Mouse (Mus musculus) left cerebral cortex, postnatal 14 days (tissue): ENCODE measurements around the gene Qsox1. TPM values are rescaled to one million over a fixed set of nuclear protein-coding genes. Genes with fewer than 3 reads are reported as not detected.

ENCODE experiments used
- DNase-seq, 2 experiments: peaks; one replicate each; pipeline ENCODE4 v3.0.0; 2021 to 2022; ENCODE audit warnings: low spot score in 2 of 2, mixed read lengths in 1 of 2
- intact Hi-C: fragments of 180-260 bp; cut with DNase I; formaldehyde crosslinking; loops from one replicate; pipeline ENCODE4 v1.15.1; 2025
- long read RNA-seq, 2 experiments: library from polyadenylated mRNA; stranded (forward); transcript quantifications; one replicate each; pipeline ENCODE4 v2.0.0; 2021
- total RNA-seq, 2 experiments: library from RNA; stranded (reverse); gene quantifications; 2 replicates each; pipeline ENCODE4 v1.2.3; 2021

Gene Qsox1
- 10 to 100 TPM; 27.1 to 34.2 TPM for total RNA-seq
- long read RNA-seq, experiment 1, transcript Qsox1-205 (2 exons, 2,664 nt), result major isoform, 6 of 16 reads
- long read RNA-seq, experiment 1, partial matches to known transcripts, result 3 of 16 reads
- long read RNA-seq, experiment 1, other reads (novel, unspliced or antisense), result 0 of 16 reads
- long read RNA-seq, experiment 2, transcript Qsox1-207 (13 exons, 2,433 nt), result major isoform, 6 of 15 reads
- long read RNA-seq, experiment 2, partial matches to known transcripts, result 4 of 15 reads
- long read RNA-seq, experiment 2, other reads (novel, unspliced or antisense), result 3 of 15 reads

- intact Hi-C loops, result no loop called here
- peak; percentile 78 to 81 for DNase-seq
Measured at GRCm38 (mm10) chr1:155812581-155813499, at the start of gene Qsox1. Gene Qsox1, minus strand, starts transcription at chr1:155812889.

DNA sequence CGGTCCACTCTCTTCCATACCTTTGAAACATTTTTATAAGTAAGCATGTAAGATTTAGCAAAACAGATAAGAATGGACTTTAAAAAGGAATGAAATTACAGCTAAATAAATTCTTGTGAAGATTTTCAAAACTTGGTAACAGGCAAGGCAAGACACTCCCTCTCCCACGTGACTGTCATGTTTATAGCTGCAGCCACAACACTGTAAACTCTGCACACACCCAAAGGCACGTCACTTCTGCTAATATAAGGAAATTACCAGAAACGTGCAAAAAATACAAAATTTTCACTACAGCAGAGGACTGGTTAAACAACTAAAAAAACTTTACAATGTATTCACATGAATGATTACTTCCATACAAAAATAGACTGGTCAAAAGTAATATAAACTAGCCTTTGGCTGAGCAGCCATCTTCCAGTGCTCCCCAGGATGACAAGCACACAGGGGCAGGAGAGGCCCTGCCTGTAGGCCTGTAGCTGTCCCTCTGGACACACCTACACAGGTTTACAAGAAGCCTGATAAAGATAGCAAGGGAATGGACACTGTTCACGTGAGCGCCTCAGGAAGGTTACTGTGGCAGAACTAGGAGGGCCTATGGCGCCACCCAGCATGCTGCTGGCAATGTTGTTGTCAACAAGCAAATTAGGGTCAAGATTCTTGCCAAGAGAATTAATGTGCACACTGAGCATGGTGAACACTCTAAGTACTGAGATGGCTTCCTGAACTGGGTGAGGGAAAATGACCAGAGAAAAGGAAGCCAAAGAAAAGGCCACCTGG lies 42.4 kb upstream of the Qsox1 start:
- intact Hi-C loops, result no loop called here
- DNase-seq, result peak in 1 of 2 experiments; percentile 18

DNA sequence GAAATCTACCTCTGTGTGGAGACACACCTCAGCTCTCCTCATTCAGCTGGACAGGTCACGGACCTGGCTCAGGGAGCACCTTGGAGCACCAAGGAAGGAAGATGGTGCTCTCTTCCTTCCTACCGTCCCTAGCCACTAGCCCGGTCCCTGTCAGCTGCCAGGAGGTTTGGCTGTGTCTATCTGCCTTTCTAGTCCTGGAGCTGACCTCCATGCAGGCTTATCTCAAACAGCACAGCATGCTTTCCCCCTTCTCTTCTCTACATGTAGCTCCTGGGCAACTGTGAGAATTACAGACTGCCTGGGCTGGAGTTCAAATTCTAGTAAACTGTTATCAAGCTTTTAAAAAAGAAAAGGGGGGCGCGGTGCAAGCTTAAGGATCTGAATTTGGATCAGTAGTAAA lies 40.3 kb upstream of the Qsox1 start:
- intact Hi-C loops, result no loop called here

GRCm38 (mm10) chr1:155844235-155844634 lies 31.5 kb upstream of the Qsox1 start:
- intact Hi-C loops, result no loop called here
- no peak for DNase-seq

More for the DNA sequence above, 40.3 kb upstream of the Qsox1 start:
- no peak for DNase-seq

- no peak for DNase-seq
- intact Hi-C loops, result no loop called here
Measured at GRCm38 (mm10) chr1:155843538-155843937, 30.8 kb upstream of the Qsox1 start.

- DNase-seq, result no peak
- intact Hi-C loops, result no loop called here
Measured at GRCm38 (mm10) chr1:155835667-155836066, 23.0 kb upstream of the Qsox1 start.

DNA sequence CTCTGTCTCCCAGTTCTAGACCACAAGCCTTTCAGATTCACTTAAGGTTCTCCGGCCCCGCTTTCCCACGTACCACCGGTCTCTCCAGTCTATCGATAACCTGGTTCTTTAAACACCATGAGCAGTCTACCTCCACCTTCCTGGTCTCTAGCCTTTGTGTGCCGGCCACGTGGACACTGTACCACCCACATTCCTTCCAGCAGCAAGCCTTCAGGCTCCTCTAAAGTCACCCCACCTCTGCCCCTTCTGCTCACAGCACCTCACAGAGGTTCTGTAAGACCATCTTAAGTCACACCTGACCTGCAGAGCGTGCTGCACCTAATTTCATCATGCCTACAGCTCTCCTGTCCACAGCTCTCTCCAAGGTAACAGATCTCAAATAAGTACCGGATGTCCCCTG lies 20.9 kb upstream of the Qsox1 start:
- intact Hi-C loops, result no loop called here
- DNase-seq, result no peak

GRCm38 (mm10) chr1:155831958-155832357 lies 19.3 kb upstream of the Qsox1 start:
- DNase-seq, result no peak
- intact Hi-C loops, result no loop called here

DNA sequence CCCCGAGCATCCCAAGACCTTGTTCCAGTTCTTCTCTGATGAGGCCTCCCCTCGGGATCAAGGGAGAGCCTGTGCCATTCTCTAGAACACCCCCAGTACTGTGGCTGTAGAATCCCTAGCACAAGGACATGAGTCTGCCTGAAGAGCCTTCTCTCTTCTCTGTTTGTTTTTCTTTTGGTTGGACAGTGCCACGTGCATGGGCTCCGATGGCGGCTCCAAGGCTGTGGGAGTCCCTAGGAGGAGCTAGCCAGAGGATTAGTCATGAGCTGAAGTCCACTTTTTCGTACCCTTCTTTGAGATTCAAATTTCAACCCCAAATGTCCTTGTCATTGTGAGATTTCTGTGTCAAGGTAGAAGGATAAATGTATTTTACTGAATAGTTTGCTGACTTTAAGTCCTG lies 18.2 kb upstream of the Qsox1 start:
- intact Hi-C loops, result no loop called here
- no peak for DNase-seq

GRCm38 (mm10) chr1:155827703-155828295 lies 15.1 kb upstream of the Qsox1 start:
- DNase-seq, result no peak
- intact Hi-C loops, result no loop called here

GRCm38 (mm10) chr1:155826803-155827395 lies 14.2 kb upstream of the Qsox1 start:
- DNase-seq, result no peak
- intact Hi-C loops, result no loop called here

DNA sequence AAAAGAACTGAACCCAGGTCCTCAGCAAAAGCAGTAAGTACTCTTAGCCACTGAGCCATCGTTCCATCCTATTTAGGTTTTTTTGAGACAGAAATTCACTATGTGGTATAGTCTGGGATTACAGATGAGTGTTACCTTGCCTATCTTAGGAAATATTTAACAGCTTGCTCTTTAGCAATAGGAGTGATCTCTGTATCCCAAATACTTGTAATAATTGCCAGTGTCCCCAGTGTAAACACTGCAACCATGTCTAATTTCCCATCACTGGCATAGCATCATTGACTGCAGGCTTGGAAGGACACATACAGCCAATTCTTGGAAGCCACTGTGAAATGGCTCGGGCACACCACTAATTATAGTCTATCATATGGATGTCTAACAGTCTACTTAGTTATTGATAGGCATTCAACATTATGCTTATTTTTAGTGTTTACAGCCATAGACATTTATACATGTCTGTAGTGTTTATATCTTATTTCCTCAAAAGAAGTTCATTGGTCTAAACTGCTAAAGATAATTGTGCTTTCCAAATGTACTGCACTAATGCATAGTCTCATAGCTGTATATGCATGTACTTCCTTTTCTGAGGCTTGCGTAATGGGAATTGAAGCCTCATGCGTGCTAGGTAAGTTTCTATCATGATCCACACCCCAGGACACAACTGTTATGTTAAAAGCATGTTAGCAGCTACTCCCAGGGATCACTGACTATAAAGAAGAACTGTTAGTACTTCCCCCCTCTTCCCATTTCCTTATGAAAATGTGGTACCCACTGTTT lies 13.4 kb upstream of the Qsox1 start:
- intact Hi-C loops, result no loop called here
- no peak for DNase-seq

DNA sequence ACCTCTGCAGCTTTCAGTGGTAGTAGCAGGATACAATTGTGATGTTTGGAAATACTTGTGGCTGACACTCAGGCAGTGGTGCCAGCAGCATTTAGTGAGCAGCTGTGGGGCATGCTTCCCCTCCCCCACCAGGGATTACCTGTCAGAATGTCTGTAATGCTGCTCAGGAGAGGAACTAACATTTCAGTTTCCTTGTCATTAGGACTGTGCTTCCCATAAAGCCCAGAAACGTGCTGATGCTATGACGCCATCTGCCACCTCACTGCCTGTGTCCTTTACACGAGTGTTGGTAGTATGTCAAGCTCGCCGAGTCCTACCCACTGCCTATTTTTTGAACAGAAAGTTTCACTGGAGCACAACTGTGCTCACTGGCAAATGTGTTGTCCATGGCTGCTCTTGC lies 8.0 kb upstream of the Qsox1 start:
- DNase-seq, result no peak
- intact Hi-C loops, result no loop called here

GRCm38 (mm10) chr1:155816167-155816566 lies 3.5 kb upstream of the Qsox1 start:
- intact Hi-C loops, result no loop called here
- no peak for DNase-seq

GRCm38 (mm10) chr1:155811995-155812580 lies 601 bp downstream of the Qsox1 start:
- intact Hi-C loops, result no loop called here
- DNase-seq, result no peak

GRCm38 (mm10) chr1:155810616-155811015 lies 2.1 kb downstream of the Qsox1 start:
- no peak for DNase-seq
- intact Hi-C loops, result no loop called here

GRCm38 (mm10) chr1:155809706-155810442 lies 2.8 kb downstream of the Qsox1 start:
- no peak for DNase-seq

More at GRCm38 (mm10) chr1:155809706-155810442, 2.8 kb downstream of the Qsox1 start:
- intact Hi-C loops, result no loop called here
